Mouse (Mus musculus) neural tube, embryonic 15.5 days (tissue): ENCODE measurements around the gene Taf1b. TPM values are rescaled to one million over a fixed set of nuclear protein-coding genes. Genes with fewer than 3 reads are reported as not detected.

Experiments
- polyA plus RNA-seq: library from polyadenylated mRNA; unstranded; fragments of >200 nt; fragmentation: Nextera tagmentation; extraction: Ambion mirVana; gene quantifications from 2 replicates; pipeline ENCODE4 v1.2.1, GENCODE M21; 2015

The Taf1b gene
- polyA plus RNA-seq, 1 experiment from 2014 or later: 32.5 TPM

Other genes with a start within 250 kb of the Taf1b start
- gene Grhl1, start 73.9 kb downstream of the Taf1b start, polyA plus RNA-seq: 0.63 and 1.3 TPM in 2 replicates
- 11.3 and 11.4 TPM in 2 replicates for gene Klf11, start 152.9 kb downstream of the Taf1b start, polyA plus RNA-seq
- 1.4 and 2.1 TPM in 2 replicates for gene Cys1, start 183.5 kb downstream of the Taf1b start, polyA plus RNA-seq
- gene Rrm2, start 209.9 kb downstream of the Taf1b start, polyA plus RNA-seq: 42.1 and 74.2 TPM in 2 replicates